Mouse (Mus musculus) left cerebral cortex, adult 8-10 months (tissue): ENCODE measurements around the gene Gm21974. TPM values are rescaled to one million over a fixed set of nuclear protein-coding genes. Genes with fewer than 3 reads are reported as not detected.
A peak's percentile ranks its signal among the peaks of the same experiment; 100 is the strongest.
"Not testable (repeated sequence)": the region's sequence is repeated elsewhere in the genome, so short reads cannot be mapped to it uniquely, and the experiment has no call there.

ENCODE experiments used
- DNase-seq, 2 experiments: peaks; one replicate each; pipeline ENCODE4 v3.0.0; 2022; ENCODE audit warnings: low spot score in 2 of 2
- total RNA-seq, 4 experiments: library from RNA; stranded (reverse); gene quantifications; 2 replicates each; pipeline ENCODE4 v1.2.4; 2022

Gene Gm21974
- total RNA-seq, 4 experiments from 2014 or later: not detected

DNA sequence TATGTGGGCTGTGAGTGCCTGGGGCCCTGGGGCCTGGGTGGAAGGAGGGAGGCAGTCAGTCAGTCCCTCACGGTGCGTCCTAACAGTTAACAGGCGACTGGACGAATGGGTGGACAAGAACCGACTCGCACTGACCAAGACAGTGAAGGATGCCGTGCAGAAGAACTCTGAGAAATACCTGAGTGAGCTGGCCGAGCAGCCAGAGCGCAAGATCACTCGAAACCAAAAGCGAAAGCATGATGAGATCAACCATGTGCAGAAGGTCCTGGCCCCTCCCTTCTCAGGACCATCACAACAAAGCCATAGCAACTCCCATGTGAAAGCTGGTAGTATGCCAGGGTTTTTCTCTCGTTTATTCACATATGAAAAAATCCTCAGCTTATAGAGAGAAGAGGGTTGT lies 20.0 kb upstream of the Gm21974 start:
- DNase-seq: no peak

DNA sequence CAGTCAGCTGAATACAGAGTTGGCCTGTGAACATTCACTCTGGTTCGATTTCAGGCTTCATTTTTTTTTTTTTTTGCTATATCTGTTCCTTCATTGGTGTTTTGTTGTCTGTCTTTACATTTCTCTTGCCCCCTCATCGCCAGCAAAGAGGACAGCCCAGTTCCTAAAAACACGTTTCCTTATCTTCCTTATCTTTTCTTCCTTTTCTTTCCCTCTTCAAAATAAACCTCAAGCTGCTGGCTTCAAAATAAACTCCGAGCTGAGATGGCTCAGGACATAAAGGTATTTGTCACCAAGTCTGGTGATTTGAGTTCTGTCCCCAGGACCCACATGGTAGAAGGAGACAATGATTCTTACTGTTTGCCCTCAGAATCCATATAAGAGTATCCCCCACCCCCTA lies 17.7 kb upstream of the Gm21974 start:
- DNase-seq: no peak

DNA sequence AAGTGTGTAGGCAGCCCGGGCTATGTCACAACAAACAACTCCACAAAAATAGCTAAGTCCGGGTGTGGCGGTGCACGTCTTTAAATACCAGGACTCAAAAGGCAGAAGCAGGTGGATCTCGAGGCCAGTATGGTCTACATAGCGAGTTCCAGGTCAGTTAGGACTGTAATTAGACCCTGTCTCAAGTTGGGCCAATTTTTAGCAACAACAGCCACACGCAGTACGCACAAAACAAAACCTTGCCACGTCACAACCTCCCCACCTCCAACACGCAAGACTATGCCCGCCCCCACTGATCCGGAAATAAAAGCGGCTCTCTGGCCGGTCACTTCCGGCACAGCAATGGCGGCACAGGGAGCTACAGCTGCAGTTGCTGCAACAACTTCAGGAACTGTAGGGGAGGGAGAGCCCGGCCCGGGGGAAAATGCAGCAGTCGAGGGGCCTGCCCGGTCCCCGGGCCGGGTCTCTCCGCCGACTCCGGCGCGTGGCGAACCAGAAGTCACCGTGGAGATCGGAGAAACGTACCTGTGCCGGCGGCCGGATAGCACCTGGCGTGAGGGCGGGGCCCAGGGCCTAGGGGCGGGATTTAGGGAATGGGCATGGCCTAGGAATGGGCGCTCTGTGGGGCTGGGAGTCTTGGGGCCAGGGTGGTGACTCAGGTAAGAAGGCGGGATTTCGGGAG lies 17.1 kb upstream of the Gm21974 start, which contains the start of gene Kat8:
TSS of gene Kat8 (plus strand) at position 327 of the 682 bp plus-strand sequence.
- DNase-seq: peak; percentile 76 to 86

DNA sequence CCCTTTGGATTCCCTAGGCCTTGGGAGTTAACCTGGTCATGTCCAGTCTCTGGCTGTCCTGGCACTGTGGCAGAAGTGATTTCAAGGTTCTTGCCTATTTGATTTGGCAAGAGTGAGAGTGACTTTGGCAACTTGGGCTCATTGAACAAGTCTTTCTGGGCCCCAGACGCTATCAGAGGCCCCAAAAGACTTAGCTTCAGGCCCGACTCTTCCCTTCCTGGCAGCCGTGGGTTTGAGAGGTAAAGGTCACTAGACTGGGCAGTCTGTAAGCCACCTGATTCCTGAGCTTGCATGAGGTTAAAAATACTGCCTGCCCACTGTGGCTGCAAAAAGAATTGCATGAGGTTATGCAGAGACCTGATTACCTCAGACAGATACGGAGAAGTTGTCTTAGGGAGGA lies 13.4 kb upstream of the Gm21974 start:
- DNase-seq: no peak

DNA sequence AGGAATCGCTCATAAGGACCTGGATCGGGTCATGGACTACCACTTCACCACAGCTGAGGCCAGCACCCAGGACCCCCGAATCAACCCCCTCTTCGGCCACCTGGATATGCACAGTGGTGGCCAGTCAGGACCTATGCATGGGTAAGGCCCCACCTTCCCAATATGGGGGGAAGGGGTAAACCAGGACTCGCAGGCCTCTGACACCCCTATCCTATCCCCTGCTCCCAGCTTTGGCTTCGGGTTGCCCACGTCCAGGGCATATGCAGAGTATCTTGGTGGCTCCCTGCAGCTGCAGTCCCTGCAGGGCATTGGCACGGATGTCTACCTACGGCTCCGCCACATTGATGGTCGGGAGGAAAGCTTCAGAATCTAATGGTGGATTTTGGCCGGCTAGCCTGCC lies 12.7 kb upstream of the Gm21974 start:
- no peak for DNase-seq

DNA sequence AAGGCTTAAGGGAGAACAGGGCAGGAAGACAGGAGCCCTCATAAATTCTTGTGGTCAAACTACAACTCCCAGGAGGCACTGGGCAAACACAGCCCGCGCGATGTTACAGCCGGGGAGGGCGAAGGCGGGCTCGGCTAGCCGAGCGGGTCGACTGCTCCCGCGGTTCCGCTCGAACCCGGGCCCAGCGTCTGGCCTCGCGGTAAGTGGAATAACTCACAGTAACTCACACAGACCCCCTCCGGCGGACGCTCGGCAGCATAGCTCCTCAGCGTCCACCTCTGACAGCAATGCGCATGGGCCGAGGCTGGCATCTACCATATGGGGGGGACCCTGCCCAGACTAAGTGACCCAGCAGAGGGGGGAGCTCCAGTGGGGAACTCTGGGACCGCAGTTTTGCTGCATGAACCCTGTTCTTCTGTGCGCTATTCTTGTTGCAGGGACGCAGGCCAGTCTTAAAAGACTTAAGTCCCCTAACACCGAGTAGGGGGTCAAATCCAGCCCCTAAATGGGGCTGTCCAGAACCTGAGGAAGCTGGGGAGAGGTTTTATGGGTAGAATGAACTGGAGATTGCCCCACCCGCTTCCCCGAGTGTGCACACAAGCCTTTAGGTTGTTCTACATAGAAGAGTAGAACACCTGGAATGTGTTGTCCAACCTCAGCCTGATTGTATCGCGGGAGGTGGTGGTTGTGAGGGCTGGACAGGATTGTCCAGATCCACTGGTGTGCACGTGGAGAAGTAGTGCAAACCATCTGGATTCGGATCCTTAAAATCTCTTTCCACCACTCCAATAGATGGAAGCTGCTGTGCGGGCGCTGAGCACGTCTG lies 8.9 kb upstream of the Gm21974 start, which contains the start of gene Bckdk:
TSS of gene Bckdk (plus strand) at position 112 of the 826 bp plus-strand sequence.
- peak; percentile 66 to 83 for DNase-seq

DNA sequence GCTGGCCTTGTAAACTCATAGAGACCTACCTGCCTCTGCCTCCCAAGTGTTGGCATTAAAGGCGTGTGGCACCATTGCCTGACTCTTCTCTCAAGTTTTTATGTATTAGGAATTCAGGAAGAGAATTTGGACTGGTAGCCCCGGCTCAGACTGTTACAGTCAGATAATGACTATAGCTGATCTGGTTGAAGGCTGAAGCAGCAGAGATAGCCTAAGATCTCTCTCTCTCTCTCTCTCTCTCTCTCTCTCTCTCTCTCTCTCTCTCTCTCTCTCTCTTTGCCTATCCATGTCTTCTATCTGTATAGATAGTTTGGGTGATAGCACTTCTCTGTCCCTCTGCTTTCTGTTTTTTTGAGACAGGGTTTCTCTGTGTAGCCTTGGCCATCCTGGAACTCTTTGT lies 6.5 kb upstream of the Gm21974 start:
- no peak for DNase-seq

DNA sequence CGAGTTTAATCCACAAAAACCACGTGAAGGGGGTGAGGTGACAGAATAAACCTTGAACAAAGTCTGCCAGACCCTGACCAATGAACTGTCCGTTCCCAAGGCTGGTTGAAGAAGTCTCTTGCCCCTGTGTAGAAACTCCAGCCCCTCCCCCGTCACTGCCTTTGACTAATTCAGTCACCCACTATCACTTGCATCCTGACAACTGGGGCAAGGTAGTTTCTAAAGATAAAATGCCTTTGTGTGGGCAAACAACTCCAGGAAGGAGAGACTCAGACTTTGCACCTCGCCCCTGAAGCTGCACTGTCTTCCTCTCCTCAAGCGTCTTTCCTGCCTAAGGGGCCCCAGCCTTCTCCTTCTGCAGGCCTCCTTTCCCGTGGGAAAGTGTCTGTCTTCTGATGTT lies 4.7 kb upstream of the Gm21974 start:
- no peak for DNase-seq

DNA sequence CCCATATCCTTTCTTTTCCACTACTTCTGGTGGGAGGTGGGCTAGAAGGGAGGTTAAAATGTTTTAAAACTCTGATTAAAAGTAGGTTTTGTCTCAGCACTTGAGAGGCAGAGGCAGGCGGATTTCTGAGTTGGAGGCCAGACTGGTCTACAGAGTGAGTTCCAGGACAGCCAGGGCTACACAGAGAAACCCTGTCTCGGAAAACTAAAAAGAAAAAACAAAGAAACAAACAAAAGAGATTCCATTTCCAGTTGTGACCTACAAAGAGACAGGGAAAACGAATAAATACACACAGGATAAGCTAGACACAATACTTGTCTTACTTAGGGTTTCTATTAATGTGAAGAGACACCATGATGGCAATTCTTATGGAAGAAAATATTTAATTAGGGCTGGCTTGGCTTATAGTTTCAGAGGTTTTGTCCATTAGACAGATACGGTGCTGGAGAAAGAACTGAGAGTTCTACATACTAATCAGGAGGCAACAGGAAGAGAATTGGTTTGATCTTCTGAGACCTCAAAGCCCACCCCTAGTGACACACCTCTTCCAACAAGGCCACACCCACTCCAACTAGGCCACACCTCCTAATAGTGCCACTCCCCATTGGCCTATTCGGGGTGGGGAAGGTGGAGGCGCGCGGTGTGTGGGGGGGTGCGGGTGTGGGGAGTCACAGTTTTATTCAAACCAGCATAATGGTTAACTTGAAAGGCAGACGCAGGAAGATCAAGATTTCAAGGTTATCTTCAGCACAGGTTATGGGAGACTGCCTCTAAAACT lies 3.1 kb upstream of the Gm21974 start:
- no peak for DNase-seq

DNA sequence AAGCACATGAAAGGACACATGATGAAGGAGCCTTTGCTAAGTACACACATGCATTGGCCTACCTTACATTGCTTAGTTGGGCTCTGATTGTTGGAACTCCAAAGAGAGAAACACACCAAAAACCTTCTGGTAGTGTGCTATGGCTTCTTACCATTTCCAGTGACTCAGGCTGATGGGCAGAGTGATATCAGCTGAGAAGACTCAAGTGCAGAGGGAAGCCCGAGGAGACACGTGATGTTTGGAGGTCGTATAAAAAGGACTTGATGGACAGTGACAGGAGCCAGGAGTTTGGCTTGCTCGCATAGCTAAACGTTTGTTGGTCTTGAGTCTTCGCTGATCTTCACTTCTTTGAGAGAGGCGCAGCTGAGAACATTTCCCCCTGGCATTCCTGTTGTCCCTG lies 2.3 kb upstream of the Gm21974 start:
- no peak for DNase-seq

DNA sequence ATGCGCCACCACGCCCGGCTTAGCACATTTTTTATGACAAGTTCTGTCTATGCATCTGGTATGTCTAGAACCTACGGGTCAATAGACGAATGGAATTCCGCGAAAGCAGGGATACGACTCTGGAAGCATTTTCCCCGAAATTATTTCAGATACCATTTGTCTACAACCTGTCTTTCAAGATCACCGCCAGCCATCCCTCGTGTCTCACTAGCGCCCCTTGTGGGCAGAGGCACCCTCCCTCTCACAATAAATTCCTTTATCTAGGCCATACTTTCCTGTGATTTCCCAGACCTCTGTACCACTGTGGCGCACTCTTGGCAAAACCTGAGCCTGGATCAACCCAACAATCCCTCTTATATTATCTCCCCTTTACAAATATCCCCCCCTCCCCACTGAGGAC lies 1.1 kb upstream of the Gm21974 start:
- DNase-seq: no peak

DNA sequence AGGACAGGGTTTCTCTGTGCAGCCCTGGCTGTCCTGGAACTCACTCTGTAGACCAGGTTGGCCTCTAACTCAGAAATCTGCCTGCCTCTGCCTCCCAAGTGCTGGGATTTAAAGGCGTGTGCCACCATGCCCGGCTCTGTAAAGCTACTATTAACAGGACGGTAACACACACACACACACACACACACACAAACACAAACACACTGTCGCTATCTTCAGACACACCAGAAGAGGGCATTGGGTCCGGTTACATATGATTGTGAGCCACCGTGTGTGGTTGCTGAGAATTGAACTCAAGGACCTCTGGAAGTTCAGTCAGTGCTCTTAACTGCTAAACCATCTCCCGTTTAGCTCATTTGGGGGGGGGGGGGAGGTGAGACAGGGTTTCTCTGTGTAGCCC lies 637 bp upstream of the Gm21974 start:
- DNase-seq: not testable (repeated sequence)

DNA sequence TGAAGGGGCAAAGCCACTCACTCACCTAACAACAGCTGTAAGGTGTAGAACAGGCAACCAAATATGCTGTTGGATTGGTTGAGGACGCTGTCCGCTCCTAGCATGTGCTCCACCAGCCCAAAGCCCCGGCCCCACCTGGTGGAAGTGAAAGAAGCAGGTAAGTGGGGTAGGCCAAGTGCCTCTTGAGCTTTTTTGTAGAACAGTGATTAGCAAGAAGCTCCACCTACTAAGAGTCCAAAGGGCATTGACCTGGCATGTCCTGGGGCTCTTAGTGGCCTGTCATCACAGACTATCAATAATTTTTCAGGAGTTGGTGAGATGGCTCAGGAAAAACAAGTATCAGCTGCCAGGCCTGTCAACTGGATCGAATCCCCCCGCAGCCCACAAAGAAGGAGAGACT lies 774 bp downstream of the Gm21974 start:
- DNase-seq: no peak

DNA sequence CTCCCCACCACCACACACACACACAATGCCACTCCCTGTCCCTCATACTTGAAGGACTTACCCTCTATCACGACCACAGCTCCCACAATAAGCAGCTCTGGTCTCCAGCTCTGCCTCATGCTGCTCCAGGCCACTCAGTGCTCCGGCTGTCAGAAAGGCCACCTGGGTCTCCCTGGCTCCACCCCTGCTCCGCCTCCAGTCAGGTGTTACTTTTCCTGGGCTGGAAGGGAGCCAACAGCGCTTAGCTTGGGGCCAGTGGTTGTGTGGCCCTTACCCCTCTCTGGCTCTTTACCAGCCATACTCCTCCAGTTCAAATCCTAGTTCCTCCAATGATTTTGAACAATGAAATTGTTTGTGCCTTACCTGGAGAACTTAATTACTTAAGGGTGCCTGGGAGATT lies 4.5 kb downstream of the Gm21974 start, which contains the start of gene Prss53:
TSS of gene Prss53 (minus strand) at position 173 of the 400 bp plus-strand sequence.
- DNase-seq: no peak

DNA sequence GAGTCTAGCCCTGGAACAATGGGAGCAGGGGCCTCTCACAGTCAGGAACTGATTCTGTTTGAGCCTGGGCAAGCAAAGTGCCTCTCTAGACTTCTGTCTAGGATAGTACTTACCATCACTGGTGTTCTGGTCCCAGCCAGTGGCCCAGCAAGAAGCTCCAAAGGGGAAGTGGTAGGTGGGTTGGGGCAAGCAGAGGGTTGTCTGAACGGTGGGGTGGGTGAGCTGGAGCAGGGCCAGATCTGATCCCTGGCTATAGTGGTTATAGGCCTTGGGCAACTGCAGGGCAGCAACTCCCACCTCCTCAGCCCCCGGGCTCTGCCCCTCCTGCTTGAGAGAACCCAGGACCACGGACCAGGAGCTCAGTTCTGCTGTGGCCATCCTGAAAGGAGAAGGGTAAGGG lies 6.4 kb downstream of the Gm21974 start:
- DNase-seq: no peak

DNA sequence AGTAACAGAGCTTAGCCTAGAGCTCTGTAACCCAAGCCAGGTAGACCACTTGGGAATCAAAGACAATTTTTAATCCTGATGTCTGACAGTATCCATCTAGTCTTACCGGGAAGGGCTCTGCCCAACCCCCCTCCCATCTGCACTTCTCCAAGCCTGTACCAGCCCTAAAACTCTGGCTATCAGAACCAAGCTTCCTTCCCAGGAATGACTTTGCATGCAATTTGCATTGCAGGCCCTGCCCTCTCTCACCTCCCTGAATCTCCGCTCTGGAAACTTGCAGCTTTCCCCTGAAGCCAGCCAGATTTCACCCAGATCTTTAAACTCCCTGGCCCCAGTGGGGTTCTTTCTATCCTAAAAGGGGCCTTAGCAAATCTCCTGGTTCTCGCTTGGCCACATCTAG lies 7.5 kb downstream of the Gm21974 start:
- no peak for DNase-seq

DNA sequence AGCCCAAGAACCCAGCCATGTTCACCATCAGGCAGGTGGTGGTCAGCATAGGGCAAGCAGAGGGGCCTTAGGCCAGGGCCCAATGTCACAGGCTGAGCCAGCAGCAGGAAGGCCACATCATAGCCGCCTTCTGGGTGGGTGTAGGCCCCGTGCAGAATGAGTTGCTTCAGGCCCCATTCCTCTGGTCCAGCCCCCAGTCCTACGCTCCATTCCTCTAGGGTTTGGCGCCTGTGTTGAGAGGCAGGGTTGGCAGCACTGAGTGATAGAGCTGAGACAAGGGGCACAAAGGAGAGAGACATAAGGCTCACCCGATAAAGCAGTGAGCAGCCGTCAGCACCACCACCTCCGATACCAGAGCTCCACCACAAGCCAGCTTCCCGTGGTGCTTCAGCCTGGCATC lies 8.1 kb downstream of the Gm21974 start:
- no peak for DNase-seq

DNA sequence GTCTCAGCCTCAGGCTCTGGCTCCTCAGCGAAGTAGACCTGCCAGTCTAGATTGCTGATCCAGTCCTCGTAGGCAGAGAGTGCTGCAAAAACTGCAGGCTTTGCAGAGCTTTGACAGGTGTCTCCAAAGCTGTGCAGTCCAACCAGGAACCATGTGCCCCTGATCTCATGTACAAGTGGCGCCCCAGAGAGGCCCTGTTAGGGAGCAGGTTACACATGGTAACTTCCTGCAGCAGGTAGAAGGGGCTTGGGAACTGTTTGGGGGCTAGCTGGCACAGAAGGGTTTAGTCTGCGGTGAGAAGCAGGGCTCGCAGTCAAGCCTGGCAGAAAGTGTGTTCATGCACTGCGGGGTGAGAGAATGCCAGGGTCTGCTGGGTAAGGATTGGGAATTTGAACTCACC lies 8.7 kb downstream of the Gm21974 start:
- no peak for DNase-seq

DNA sequence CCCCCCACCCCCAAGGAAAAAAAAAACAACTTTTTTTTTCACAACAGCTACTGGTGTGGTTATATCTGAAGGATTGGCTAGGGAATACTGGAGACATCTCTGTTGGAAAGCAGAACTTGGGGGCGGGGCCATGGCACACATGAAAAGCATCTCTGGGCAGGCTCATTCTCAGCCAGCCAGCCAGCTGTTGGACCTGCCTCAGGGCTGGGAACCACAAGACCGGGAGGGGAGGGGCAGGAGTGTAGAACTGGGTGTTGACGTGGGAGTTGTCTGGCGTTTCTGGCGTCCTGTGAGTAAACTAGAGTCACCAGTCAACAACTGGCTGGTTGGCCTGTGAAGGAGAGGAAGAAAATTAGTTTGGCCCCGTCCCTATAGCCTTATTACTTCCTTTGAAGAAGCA lies 9.3 kb downstream of the Gm21974 start:
- DNase-seq: no peak

DNA sequence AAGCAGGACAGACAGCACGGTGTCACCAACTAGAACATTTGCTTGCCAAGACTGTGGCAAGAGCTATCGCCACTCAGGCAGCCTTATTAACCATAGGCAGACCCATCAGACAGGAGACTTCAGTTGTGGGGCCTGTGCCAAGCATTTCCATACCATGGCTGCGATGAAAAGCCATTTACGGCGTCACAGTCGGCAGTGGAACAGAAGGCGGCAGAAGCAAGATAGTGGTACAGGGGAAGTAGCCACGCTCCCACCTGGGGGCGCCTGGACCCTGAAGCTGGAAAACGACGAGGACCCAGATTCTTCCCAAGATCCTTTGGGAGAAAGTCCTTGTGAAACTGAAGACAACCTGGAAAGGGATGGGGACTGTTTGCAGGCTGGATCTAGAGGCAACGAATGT lies 14.8 kb downstream of the Gm21974 start:
- DNase-seq: no peak

DNA sequence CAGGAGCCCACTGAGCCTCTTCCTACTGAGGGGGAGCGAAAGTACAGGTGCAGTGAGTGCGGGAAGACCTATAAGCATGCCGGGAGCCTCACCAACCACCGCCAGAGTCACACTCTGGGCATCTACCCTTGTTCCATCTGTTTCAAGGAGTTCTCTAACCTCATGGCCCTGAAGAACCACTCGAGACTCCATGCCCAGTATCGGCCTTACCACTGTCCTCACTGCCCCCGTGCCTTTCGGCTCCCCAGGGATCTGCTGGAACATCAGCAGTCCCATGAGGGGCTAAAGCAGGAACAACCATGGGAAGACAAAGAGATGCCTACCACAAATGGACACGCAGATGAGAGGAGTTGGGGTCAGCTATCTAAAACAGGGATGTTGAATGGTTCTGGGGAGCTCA lies 16.0 kb downstream of the Gm21974 start:
- DNase-seq: no peak
